Mouse (Mus musculus): ENCODE measurements around the gene Lin7a. TPM values are rescaled to one million over a fixed set of nuclear protein-coding genes. Genes with fewer than 3 reads are reported as not detected.

Lin7a gene
- polyA plus RNA-seq, 1 experiment from 2014 or later: 40.3 TPM

DNA sequence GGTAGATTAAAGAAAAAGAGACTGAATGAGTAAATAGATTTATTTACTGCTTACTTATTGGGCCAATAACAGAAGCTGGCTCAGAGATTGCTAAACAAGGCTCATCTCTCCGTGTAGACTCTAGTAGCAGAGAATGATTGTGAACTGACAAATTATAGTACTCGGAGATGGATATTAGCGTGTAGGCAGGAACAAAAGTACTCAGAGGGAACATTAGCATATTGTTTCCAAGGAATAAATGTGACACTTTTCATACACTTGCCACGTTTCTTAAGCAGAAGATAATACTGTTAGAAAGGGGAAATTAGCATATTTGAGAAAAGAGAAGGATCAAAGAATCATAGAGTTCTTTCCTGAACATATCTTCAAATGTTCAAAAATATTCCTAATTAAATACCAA is 133.9 kb downstream of the Lin7a start:
- WGBS: 61% methylated on average over 4 of the region's 4 CpGs
- no peak for ATAC-seq (ENCODE audit: low FRiP score)

DNA sequence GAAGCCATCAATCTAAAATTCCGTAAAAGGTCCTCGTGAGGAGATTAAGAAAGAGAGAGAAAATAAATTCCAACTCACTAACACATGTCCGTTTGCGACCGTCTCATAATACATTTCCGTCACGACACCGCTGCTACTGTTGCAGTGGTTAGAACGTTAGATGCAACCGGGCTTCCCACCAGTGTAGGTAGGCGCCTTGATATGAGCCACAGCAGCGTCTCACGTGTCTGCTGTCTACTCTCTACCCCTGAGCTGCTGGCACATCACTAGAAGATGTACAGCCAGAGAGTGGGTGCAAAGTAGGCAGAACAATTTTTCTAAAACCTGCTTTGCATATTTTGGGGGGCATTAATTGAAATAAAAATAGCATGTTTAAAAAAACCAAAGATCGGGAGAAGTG is 146.8 kb downstream of the Lin7a start:
- H3K27ac ChIP-seq (replicated peaks): no peak overlapping the region
- H3K9me3 ChIP-seq (replicated peaks): no peaks in the 10 kb centered on the region
- no peaks in the 10 kb centered on the region for H3K4me1 ChIP-seq
- ATAC-seq (ENCODE audit: low FRiP score): no peak
- H3K4me3 ChIP-seq (replicated peaks): no peak overlapping the region
- H3K4me2 ChIP-seq: no peak overlapping the region
- no peaks in the 10 kb centered on the region for H3K27me3 ChIP-seq (replicated peaks)
- no peak overlapping the region for H3K9ac ChIP-seq (replicated peaks)
- 87% methylated on average over 14 of the region's 14 CpGs for WGBS
- no peaks in the 10 kb centered on the region for H3K36me3 ChIP-seq

More for the DNA sequence above, 133.9 kb downstream of the Lin7a start:
- Histone ChIP-seq H3K36me3 (no peaks in the 10 kb centered on the region), H3K4me2 (no peak overlapping the region), H3K27me3 (replicated peaks) (no peaks in the 10 kb centered on the region), H3K9ac (replicated peaks) (no peak overlapping the region), H3K9me3 (replicated peaks) (no peaks in the 10 kb centered on the region), H3K4me1 (no peaks in the 10 kb centered on the region), H3K4me3 (replicated peaks) (no peak overlapping the region), H3K27ac (replicated peaks) (no peak overlapping the region)

DNA sequence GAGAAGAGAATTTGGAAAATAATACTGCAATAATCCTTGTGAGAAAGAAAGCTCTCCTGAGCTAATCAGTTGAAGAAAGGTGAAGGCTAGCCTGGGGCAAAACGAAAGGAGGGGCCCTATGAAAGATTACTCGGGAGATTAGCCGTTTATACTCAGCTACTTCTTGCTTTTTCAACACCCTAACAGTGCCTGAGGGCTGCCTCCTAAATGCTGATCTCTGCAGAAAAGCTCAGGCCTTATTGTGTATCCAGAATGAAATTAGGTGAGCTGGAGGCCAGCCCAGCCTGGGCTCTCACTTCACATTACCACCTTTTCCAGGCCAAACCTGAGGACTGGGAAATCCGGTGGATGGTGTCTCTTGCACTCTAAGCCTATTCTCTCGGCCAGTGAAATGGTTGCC is 165.5 kb downstream of the Lin7a start:
- H3K4me2 ChIP-seq: no peak overlapping the region
- H3K4me3 ChIP-seq (replicated peaks): no peak overlapping the region
- H3K27me3 ChIP-seq (replicated peaks): no peaks in the 10 kb centered on the region
- H3K9me3 ChIP-seq (replicated peaks): no peaks in the 10 kb centered on the region
- no peak overlapping the region for H3K9ac ChIP-seq (replicated peaks)
- no peak for ATAC-seq (ENCODE audit: low FRiP score)
- no peaks in the 10 kb centered on the region for H3K36me3 ChIP-seq
- H3K4me1 ChIP-seq: no peaks in the 10 kb centered on the region
- H3K27ac ChIP-seq (replicated peaks): no peak overlapping the region
- 71% methylated on average over 5 of the region's 5 CpGs for WGBS

DNA sequence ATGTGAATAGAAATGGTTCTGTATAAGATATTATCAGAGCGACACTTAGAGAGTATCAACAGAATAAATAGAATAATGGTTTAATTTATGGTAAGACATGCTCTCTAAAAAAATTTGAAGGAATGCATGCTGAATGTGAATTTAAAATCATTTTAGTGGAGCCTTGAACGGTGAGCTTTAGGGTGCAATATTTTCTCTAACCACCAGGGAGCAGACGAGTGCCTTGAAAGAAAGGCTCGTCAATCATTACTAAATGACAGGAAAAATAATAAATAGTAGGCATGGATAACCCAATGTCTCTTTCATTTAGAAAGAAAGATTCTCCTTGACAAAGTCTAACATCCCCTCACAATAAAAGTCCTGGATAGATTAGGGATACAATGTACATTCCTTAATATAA is 171.3 kb downstream of the Lin7a start:
- 15% methylated on average over 4 of the region's 4 CpGs for WGBS
- no peak for ATAC-seq (ENCODE audit: low FRiP score)
- Histone ChIP-seq H3K9ac (replicated peaks) (no peak overlapping the region), H3K27ac (replicated peaks) (no peak overlapping the region), H3K4me1 (no peaks in the 10 kb centered on the region), H3K4me2 (no peak overlapping the region), H3K4me3 (replicated peaks) (no peak overlapping the region), H3K9me3 (replicated peaks) (no peaks in the 10 kb centered on the region), H3K27me3 (replicated peaks) (no peaks in the 10 kb centered on the region), H3K36me3 (no peaks in the 10 kb centered on the region)

DNA sequence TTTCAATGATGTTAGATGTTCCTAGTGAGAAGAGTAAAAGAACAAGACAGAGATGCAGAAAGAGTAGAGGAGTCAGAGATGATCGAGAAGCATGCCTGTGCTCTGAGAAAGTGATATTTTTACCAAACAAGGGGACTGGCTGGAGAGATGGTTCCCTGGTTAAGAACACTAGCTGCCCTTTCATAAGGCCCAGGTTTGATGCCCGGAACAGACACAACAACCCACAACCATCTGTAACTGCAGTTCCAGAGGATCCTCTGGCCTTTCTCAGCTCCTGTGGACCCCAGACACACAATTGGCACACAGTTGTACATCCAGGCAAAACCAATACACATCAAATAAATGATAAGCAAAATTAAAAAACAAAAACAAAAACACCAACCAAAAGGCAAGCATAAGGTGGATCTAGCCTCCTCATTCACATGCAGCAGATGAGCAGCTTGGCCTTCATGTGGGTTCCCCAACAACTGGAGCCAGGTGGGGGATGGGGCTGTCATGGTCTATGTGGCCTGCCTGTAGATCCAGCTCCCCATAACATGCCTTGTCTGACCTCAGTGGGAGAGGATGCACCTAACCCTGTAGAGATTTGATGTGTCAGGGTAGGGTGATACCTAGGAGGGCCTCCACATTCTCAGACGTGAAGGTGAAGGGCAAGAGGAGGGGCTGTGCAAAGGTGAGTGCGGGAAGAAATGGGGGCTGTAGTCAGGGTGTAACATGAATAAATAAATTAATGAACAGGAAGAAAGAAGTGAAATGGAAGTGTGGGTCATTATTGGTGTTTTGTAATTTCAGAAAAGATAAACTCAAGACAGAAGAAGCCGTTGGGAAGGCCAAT is 178.2 kb downstream of the Lin7a start:
- no peak overlapping the region for H3K4me3 ChIP-seq (replicated peaks)
- H3K9me3 ChIP-seq (replicated peaks): no peaks in the 10 kb centered on the region
- H3K36me3 ChIP-seq: no peaks in the 10 kb centered on the region
- no peak overlapping the region for H3K4me2 ChIP-seq
- H3K27ac ChIP-seq (replicated peaks): no peak overlapping the region
- no peak for ATAC-seq (ENCODE audit: low FRiP score)
- 92% methylated on average over 5 of the region's 5 CpGs for WGBS
- H3K9ac ChIP-seq (replicated peaks): no peak overlapping the region
- H3K27me3 ChIP-seq (replicated peaks): no peaks in the 10 kb centered on the region
- no peaks in the 10 kb centered on the region for H3K4me1 ChIP-seq

DNA sequence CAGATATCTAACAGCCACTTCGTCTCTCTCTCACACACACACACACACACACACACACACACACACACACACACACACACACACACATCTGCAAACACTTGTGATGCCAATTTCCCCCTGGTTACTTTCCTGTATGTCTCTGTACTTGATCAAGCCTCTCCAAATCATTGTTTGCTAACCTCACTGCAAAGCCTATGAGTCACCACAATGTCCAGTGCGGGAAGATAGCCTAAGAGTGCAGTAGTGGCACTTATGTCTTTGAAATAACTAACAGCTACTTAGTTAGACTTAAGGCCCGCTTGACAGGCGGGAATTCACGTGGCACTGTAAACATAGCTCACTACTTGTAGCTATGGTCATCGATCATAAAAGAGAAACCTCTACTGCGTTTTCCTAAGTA is 196.3 kb downstream of the Lin7a start:
- H3K4me1 ChIP-seq: no peaks in the 10 kb centered on the region
- H3K9me3 ChIP-seq (replicated peaks): no peaks in the 10 kb centered on the region
- H3K27me3 ChIP-seq (replicated peaks): no peaks in the 10 kb centered on the region
- no peak overlapping the region for H3K27ac ChIP-seq (replicated peaks)
- no peak overlapping the region for H3K9ac ChIP-seq (replicated peaks)
- no peak for ATAC-seq (ENCODE audit: low FRiP score)
- H3K36me3 ChIP-seq: no peaks in the 10 kb centered on the region
- no peak overlapping the region for H3K4me2 ChIP-seq
- H3K4me3 ChIP-seq (replicated peaks): no peak overlapping the region
- WGBS: 92% methylated on average over 7 of the region's 7 CpGs

Other genes starting within 250 kb of the Lin7a start
- 0.68 and 0.79 TPM in 2 replicates for gene Acss3, start 148.0 kb upstream of the Lin7a start, polyA plus RNA-seq (2015; fragmentation: Nextera tagmentation; extraction: Ambion mirVana)
- gene Myf5, start 214.4 kb downstream of the Lin7a start, polyA plus RNA-seq (2015; fragmentation: Nextera tagmentation; extraction: Ambion mirVana): 0.74 and 1.1 TPM in 2 replicates
- 0.75 and 0.84 TPM in 2 replicates for gene Myf6, start 223.1 kb downstream of the Lin7a start, polyA plus RNA-seq (2015; fragmentation: Nextera tagmentation; extraction: Ambion mirVana)